Mouse (Mus musculus) left cerebral cortex, postnatal 25 days (tissue): ENCODE data around the gene Ccni. TPM values are rescaled to one million over a fixed set of nuclear protein-coding genes. Genes with fewer than 3 reads are reported as not detected.

Experiments used
- DNase-seq, 2 experiments: peaks; one replicate each; pipeline ENCODE4 v3.0.0; 2022; ENCODE audit warnings: low spot score in 2 of 2, mixed read lengths in 1 of 2
- intact Hi-C: fragments of 180-260 bp; cut with DNase I; formaldehyde crosslinking; loops from one replicate; pipeline ENCODE4 v1.15.1; 2025
- total RNA-seq, 2 experiments: library from RNA; stranded (reverse); gene quantifications; 2 replicates each; pipeline ENCODE4 v1.2.3; 2021

Gene Ccni
- total RNA-seq, 2 experiments from 2014 or later = 286 to 294 TPM

DNA sequence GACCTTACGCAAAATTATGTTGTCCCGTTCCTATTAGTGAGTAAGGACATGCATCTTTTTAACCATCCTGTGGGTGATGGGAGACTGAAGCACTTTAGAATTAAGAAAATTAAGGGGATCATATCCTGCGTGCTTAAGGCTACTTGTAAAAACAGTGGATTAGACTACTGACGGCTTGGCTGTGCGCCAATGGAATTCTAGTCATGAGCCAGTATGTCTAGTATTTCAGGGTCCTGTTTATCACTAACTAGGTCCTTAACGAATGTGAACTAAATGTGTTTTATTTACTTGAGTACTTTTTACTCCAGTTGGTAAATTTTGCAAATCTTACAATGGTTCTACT is 682 bp upstream of the Ccni start:
- peak in 1 of 2 experiments; percentile 32 for DNase-seq
- intact Hi-C loops = loop anchor here (10.0 kb wide), 1 partner anchor 118 kb away; no protein-coding TSS in a partner anchor

DNA sequence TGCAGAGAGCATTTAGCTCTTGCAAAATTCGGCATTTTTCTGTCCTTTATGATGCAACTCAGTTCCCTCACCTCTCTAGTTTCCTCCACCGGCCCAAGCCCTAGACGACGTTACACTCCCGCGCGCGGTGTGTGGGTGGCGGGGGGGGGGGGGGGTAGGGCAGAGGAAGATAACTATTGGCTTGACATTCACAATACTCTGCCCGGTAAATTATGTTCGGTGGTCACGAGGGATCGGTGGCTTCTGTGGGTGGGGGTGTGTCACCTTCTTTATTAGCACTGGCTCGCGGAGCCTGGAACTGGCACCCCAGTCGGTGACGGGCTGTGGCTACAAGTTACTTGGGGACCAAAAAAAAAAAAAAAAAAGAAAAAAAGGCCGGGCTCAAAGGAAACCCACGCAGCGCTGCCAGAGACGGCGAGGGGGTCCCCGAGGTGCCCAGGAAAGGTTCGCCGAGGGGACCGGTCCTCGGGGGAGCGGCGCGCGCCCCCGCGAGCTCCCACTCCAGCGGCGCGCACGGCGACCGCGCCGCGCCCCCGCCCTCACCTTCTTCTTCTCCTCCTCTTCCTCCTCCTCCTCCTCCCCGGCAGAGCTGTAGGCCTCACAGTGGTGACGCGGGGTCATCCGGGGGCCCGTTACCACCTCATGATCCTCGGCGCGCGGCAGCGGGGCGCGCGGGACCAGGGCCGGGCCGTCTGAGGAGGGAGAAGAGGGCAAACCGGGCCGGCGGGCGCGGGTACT is 755 bp downstream of the Ccni start:
- intact Hi-C loops = loop anchor here (1.0 to 10.0 kb wide), 2 partner anchors 62 to 119 kb away; partner anchors contain the start of gene Ccng2
- peak; percentile 43 to 47 for DNase-seq

DNA sequence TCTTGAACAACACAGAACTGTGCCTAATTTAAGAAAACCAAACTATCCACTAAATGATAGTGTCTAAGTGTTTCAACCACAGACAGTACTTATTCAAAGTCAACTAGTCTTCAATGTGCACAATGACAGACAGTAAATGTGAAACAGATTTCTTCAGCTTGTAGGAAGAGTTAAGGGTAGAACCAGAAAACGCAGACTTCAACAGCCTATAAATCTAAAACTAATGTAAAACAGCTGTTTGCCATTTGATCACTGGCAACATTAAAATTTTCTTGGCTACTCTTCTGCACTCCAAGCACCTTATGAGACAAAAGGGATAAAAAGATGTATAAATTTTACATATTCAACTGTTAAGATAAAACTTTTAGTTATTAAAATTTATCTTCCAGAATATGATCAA is 5.1 kb downstream of the Ccni start:
- DNase-seq = no peak
- intact Hi-C loops = loop anchor here (10.0 kb wide), 1 partner anchor 124 kb away; no protein-coding TSS in a partner anchor

DNA sequence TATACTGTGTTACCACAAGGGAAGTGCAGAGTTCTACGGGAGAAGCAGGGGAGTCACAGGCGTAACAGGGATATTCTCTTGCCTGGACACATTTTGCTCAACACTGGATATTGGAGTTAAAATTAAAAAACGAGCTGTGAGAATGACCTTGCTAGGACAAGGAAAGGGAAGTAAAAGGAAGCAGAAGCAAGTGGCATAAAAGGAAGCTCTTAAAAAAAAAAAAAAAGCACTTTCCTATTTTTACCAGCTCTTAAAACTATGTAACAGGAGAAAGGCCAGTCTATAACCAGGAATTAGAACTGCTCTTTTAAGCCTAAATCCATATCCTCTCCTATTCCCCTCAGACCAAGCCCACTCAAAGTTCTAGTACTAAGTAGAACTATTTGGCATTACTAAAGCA is 8.1 kb downstream of the Ccni start:
- no peak for DNase-seq
- intact Hi-C loops = no loop called here

DNA sequence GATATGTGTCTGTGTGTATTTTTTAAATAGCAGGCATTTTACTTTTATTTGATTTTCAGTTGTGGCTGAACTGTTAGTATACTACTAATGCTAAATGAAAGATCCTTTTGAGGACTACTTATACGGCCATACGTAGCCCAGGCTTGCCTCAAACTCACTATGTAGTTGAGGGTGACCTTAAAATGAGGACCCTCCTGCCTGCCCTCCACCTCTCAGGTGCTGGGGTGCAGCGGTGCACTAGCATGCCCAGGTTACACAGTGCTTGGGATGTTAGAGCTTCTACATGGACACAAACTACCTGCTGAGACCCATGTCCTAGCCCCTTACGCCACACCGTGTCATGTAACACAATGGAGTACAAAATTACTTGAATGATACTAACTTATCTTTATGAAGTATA is 15.9 kb downstream of the Ccni start:
- intact Hi-C loops = no loop called here

DNA sequence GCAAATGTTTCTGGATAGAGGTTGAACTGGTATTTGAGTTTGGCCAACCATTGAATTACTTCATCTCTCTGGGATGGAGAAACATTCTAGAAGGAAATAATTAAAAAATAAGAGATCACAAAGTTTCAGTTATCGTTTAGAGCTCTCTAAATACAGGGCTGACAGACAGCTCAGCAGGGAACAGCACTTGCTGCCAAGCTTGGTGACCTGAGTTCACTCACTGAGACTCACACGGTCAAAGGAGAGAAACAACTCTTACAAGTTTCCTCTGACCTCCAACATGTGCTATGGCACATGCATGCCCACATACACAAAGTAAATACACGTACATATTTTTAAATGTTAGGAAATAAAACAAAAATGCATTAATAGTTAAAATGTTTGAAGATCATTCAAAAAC is 16.7 kb downstream of the Ccni start:
- intact Hi-C loops = no loop called here
- DNase-seq = no peak

More for the DNA sequence above, 15.9 kb downstream of the Ccni start:
- no peak for DNase-seq

DNA sequence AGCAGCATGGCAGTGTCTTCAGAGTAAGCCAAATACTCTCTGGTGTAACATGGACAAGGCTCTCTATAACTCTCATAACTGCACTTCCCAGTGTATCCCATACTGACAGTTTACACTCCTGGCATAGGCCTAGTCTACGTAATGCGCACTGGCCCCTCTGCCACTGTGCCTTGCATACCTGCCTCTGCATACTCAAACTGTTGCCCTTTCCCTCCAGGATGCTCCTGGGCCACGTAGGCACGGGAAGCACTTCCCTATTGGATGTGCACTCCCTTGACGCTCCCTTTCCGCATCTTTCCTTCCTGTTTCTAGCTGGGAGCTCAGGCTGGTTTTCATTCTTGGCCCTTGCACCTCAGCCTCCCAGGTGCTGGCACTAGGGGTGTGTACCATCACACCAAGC is 21.7 kb downstream of the Ccni start:
- DNase-seq = no peak
- intact Hi-C loops = no loop called here

DNA sequence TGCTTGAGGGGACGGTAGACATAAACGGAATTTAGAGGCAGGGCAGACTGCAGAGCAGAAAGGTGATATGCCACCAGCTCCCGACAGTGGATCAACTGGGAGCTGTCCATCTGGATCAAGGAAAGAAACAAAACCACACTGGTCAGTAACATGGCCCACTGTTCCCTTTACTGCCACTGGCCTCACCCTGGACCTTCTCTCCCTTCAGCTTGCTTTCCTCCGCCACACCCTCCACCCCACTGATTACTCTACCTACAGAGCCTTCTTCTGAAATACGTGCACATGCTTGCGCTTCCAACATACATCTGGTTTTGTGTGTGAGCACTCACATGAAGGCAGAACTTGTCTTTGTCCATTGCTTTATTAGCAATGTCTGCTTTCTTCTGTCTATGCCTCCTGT is 23.0 kb downstream of the Ccni start:
- intact Hi-C loops = no loop called here

DNA sequence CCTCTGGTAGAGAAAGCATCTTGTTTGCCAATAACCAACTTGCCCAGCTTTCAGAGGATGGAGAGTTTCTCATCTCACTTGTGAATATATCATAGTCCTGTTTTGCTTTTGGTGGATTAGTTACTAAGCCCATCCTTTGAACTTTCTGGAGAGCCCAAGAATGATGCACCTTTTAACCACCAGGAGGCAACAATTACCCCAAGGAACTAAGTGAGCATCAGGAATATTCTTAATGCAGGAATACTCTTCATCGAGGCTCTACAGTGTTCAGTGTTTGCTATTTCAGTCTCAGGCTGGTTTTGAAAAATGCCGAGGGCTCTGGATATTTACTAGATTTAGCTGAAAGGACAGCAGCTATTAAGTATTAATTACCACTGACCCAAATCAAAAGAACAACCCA is 26.0 kb downstream of the Ccni start:
- DNase-seq = no peak
- intact Hi-C loops = loop anchor here (2.0 kb wide), 1 partner anchor 143 kb away; no protein-coding TSS in a partner anchor

More for the DNA sequence above, 23.0 kb downstream of the Ccni start:
- DNase-seq = no peak

DNA sequence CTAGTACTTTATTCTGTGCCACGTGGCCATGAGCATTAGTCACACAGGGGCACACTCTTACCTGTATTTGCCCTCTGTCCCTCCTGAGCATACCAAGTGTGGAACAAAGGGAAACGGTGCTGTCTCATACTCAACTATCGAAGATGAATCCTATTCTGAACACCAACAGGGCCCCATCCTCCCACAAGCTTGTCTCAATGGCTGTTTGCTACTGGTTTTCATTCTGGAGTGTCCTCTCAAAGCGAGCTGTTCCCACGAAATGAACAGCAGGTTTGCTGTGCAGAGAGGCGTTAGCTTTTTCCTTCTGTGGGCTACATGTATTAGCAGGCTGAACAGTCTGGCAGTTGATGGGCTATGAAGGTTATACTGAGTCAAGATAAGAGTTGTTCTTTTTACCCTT is 27.7 kb downstream of the Ccni start:
- peak in 1 of 2 experiments; percentile 53 for DNase-seq

DNA sequence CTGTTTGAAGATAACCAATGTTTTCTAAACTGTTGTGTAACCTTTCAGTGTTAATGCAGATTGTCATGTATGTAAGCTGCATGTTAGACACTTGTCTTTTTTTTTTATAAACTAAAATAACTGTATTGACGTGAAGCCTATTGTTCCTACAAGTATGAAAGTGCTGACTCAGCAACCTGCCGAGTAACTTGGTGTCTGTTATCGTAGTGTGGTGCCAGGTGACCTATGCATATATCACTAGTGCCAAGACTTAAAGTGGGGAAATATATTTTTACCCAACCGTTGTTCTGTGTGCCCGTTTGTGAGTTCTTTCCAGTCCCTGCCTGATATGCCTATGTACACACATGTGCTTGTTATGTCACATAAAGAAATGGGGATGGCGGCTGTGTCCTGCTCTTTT is 31.6 kb downstream of the Ccni start:
- no peak for DNase-seq
- intact Hi-C loops = no loop called here

More for the DNA sequence above, 27.7 kb downstream of the Ccni start:
- intact Hi-C loops = no loop called here

DNA sequence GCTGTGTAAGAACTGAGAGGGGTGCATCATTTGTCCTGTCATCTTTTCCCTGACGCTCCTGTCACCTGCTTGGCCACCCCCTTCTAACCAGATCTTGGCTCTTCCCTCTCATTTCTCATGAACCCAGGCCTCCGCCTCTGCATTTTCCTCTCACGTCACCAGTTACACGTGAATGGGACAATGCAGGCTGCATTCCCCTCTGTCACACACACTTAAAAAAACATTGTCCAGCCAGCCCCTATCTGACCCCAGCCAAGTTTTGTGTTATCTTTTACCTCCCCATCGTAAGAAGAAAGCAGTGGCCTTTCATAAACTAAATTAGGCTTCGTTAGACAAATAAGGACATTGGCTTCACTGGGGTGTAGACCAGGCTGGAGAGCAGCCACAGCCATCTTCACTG is 33.8 kb downstream of the Ccni start:
- DNase-seq = no peak
- intact Hi-C loops = no loop called here

DNA sequence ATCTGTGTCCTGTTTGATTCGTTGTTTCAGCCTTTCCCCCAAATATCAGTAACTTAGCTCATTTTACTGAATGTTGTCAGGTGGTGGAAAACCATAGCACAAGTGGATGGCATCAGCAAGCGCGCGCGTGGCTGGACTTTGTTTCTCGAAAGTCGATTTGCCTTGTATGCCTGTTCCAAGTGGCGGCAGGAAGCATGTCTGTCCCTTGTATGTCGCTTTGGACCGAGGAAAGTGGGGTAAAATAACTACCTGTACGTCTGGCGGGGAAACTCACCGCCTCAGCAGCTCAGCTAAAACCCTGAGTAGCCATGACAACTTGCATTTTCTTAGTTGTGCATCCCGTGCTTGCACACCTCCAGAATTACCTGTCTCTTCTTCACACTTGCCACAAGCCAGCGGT is 34.9 kb downstream of the Ccni start:
- intact Hi-C loops = no loop called here
- DNase-seq = no peak

DNA sequence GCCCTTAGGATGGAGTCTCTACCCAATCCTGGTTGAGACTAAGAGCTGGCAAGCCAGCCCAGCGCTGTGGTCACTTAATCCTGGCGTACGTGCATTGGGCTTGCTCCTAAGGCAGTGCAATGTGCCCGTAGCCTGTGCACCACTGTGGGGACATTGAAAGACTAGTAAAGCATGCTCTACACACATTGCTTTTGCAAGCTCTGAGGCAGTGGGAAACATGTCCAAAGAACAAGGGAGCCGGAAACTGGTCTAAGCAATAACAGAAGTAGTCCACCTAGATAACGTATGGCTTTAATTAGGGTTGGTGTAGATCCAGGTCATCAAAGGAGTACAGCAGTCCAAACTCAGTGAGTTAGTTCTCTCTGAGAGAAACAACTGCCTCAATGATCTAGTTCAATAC is 37.6 kb downstream of the Ccni start:
- intact Hi-C loops = no loop called here
- no peak for DNase-seq

DNA sequence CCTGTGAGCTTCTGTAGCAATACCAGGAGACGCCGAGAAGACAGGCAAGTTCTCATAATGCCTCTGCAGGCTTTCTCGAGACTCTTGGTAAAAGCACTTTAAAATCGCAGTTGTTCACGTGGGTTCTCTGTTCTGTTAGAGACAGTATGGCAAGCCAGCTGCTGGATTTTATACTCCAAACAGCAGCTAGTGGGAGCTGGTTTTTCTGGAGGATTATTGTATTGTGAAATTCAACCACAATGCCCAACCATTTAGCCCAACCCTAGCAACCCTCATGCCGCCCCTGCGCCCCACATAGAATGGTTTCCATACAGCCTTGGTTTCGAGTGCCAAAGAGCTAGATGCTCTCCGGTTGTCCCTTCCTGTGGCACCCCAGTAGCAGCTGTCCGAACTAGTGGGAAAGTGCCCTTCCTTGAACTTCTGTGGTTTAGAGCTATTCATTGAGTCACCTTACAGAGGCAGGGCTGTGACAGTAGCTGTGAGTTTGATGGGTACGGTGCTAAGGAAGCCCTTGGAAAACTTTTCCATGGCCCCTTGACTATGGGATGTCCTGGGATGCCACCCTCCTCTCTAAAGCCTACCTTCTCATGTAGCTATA is 38.3 kb downstream of the Ccni start:
- DNase-seq = no peak
- intact Hi-C loops = no loop called here

DNA sequence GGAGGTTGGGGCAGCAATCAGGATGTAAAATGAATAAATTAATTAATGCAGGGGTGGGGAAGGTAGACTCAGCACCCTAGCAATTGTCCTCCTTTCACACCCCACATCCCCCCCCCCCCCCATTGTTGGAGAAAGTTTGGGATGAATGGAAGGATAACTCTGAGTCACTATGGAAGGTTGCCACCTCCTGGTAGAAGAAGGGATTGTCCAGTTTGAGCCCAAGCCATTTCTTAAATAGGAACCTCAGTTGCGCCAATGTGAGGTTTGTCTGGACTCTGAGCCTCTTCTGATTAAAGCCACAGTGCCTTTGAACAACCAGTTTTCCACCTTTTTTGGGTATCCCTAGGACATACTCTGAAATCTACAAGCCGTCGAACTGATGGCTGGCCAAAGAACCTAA is 42.8 kb downstream of the Ccni start:
- DNase-seq = peak; percentile 50 to 63

DNA sequence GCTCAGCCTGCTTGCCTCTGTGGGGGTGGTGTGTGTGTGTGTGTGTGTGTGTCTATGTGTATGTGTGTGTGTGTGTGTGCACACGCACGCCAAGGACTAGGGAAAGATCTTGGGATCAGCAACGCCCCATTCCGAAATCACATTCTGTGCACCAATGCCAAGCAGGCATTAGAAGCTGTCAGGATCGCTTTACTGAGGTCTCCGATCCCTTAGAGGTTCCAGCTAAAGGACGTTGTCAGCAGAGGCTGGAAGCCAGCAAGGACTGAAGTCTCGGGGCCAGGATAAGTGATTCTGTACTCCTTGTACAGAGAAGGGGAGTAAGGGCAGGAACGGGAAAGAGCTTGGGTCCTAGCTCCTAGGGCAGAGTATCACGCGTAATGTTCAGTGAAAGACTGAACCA is 51.9 kb downstream of the Ccni start:
- no peak for DNase-seq
- intact Hi-C loops = no loop called here

More for the DNA sequence above, 42.8 kb downstream of the Ccni start:
- intact Hi-C loops = loop anchor here (2.0 to 5.0 kb wide), 4 partner anchors 71 to 486 kb away; partner anchors contain the start of genes Ccdc158 and Sept11

DNA sequence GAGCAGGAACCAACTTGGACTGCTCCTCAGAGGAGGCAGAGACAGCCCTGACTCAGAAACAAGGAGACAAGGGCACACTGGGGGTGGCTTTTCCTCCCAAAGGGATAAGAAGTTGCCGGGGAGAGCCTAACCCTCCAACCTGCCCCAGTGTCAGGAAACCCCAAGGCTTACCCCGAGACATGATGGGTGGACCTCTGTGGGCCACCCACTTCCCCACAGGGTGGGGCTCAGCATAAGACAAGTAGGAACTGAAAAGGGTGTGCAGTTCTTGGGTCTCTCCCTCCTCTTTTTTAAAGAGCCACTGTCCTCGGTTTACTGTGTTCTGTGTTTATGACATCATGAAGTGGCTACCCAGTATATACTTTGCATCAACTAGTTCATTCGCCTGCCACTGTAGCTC is 53.8 kb downstream of the Ccni start:
- DNase-seq = no peak
- intact Hi-C loops = no loop called here

DNA sequence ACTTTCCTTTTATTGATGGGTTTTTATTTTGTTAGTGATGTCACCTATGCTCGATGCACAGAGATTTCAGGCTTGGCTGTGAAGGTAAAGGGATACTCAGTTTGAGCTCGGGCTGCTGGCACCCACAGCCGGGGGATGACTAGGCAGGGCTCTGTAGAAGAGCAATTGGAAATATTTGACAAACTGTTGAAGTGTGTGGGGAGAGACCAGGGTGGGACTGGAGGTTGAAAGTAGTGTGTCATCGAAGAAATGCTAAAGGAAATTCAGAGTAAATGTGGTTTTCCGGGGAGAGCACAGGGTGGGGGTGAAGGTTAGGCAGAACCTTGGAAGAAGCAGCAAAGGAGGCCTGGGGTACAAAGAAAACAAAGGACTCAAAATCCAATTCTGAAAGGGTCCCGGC is 54.3 kb downstream of the Ccni start:
- DNase-seq = no peak
- intact Hi-C loops = no loop called here

DNA sequence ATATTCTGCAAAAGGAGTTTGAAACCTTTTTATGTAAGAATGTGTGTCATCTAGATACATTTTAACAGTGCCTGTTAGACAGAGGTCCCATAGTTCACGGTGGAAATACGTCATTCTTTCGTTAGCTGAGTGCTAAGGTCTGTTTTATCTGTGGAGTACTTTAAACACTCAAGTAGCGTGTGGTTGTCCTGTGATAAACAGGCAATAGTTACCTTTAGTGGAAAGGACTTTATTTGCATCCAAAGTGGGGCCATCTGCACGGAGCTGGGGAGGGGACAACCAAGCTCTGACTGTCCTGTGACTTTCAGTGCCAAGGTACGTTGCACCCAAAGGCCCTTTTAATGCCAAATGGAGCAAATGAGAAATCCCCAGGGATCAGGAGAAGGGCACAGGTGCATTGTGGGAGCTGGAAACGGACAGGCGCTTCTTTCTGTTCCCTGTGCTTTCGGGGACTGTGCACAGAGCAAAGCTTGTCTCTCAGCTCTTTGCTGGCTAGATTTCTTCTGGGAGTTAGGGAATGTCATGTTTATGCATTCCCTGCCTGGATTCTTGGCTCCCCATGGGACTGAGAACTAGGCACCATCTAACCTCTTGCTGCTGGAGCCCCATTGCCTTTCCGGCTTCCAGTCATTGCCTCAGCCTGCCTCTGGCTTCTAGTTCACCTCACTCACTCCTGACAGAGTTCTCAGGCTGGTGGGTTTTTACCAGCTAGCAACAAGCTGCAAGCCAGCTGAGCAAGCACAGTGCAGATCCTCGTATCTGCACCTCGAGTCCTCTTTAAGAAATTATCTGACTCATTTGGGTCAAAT is 56.1 kb downstream of the Ccni start:
- intact Hi-C loops = no loop called here

More for the DNA sequence above, 56.1 kb downstream of the Ccni start:
- DNase-seq = no peak
